Mouse (Mus musculus) layer of hippocampus, adult 9-10 months (tissue): ENCODE data around the gene Pou2f1.
"Not testable (repeated sequence)": the region's sequence is repeated elsewhere in the genome, so short reads cannot be mapped to it uniquely, and the experiment has no call there.

ENCODE experiments used
- DNase-seq: peaks from one replicate; pipeline ENCODE4 v3.0.0; 2022; ENCODE audit warnings: low spot score

Pou2f1 gene

GRCm38 (mm10) chr1:166003181-166004022 lies 924 bp upstream of the Pou2f1 start:
- peak; percentile 75 for DNase-seq

- DNase-seq: no peak
Observed at GRCm38 (mm10) chr1:166001904-166002489, 481 bp downstream of the Pou2f1 start.

DNA sequence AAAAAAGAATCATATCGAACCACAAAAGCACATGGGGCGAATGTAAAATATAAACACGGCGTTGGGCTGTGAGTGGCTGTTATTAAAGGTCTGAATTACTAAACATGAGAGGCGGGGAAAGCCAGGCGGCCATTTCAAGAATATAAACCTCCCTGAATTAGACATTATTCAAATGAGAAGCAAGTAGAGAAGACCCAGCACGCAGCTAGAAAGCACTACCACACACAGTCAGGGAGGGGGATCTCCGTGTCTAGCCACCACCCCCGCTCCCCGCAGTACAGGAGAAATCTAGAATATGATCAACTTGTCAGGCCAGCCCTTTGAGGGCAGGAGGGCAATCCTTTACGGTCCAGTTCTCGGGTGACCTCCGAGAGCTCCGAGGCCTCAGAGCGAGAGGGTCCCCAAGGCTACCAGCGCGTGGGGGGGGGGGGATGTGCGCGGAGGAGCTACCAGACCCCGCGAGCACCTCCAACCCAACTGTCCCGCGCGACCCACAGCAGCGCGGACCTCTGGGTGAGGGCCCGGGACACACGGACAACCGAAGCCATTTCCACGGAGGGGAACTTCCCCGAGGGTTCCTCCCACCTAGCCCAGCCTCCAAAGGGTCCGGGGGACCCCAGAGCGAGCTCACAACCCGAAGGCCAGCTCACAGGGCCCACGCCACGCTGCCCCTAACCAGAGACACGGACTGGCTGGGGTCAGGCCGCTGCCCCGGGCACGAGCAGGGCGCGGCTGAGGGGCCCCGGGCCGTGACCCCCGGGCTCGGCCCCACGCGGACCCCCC lies 1.2 kb downstream of the Pou2f1 start:
- no peak for DNase-seq

DNA sequence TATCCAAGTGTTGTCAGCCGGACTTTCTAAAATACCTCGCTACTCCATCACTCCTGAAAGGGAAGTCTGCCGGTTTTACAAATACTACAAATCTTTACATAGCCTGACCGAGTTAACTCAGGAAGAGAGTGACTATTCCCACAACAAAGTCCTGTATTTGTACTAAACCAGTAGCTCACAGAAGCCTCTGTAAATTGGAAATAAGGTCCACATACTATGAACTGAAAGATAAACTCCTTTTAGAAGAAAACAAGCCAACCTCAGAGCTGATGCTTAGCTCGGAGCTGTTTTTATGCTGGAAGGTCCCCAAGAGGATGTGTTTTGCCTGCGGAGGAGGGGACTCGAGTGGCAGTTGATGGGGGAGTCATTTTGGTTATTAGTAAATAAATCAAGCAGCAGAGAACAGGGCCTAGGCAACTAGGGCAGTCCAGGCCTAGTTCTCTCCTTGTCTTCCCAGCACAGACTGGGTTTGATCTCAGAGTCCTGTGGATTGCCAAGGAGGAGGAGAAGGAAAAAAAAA lies 1.8 kb downstream of the Pou2f1 start:
- DNase-seq: no peak

DNA sequence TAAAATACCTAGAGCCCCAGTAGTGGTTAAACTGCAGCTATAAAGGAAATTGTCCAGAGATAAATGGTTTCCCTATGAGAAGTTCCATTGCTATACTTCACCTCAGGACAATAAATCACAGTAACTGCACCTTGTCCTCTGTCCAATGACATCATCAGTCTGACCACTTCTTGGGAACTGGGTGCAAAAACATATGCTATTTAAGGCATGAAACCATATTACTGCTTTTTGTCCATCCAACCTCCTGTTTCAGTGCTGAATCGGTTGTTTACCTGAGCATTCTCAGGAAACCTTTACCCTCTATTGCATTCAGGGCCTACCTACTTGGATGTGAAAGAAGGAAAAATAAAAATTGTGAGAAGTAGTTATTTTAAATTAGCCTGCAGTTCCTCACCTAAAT lies 2.8 kb downstream of the Pou2f1 start:
- DNase-seq: no peak

DNA sequence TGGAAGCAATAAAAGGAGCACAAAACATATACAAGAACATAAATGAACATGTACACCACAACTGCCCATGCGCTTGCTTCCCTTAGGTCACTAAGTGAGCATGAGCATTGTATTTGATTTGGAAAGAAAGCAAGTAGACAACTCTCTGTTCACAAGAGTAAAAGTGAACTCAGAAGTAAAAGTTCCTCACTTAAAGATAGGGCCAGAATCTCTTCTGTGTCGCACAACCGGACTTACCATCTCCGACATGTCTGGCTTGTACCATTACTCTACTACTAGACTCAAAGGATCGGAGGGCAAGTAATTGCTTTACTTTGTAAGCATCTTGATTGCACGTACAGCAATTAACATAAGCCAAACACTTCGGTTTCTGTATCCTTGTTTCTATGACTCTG lies 6.8 kb downstream of the Pou2f1 start:
- no peak for DNase-seq

DNA sequence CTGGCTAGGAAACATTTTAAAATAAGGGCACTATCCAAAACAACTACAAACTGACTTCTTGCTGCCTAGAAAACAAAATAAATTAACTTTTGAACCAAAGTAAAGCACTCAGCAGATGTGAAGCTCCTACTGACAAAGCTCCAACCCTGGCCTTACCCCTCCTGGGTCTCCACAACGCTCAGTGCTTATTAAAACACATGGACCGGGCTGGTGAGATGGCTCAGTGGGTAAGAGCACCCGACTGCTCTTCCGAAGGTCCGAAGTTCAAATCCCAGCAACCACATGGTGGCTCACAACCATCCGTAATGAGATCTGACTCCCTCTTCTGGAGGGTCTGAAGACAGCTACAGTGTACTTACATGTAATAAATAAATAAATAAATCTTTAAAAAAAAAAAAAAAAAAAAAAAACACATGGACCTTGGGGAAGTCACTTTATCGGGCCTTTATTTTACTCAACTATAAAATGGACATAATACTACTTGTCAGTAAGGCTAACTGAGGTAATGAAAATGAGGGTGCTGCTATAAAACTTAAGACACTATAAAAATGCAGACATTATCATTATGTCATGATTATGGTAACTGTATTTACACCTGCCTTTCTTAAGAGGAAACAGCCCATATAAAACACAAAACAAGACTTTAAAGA lies 7.3 kb downstream of the Pou2f1 start:
- DNase-seq: not testable (repeated sequence)

DNA sequence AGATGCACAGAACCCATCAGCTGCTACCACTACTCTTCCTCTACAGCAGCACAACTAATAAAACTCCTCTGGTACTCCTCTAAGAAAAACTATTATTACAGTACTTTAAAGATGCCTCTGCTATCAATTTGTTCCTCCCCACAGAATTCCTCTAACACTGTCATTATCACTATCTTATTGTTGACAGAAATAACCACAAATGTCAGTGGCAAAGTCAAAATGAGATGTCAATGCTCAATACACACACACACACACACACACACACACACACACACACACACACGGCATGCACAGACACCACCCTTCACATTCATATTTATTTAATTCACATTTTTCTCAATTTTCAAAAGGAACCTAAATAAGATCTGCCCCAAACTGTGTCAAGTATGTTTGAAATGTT lies 8.2 kb downstream of the Pou2f1 start:
- DNase-seq: no peak

DNA sequence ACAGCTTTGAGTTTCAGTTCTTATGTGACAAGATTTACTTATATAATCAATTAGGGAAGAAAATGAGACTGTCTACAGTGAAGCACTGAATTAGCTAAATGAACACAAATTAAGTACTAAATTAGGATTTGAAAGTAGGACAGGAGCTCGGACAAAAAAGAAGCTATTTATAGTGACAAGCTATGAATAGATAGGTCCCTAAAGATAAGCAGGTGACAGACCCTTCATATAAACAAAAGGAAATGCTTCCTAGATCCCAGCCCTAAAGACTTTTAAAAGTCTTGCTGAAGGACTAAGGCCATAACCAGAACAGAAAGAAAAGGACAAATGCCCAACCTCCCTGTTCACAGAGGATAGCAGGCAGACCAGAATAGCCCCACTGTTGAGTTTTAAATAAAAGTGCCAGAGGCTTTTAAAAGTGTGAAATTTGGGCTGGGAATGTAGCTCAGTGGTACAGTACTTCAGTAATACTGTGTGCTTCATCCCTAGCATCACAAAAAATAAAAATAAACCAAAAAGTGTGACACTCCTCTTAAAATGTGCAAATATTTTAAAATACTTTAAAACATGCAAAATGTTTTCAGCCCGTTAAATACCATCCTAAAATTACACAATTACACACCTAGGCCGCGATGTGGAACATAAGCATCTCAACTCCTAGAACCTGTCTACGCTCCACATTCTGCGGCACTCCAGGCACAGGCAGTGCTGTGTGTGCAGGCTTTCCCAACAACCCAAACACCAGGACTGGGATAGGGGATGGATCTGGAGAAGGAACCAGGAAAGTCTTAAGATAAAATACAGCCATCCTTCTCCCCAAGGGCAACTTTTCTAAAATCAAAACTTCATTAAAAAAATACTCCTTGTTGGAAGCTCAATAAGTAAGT lies 9.0 kb downstream of the Pou2f1 start:
- no peak for DNase-seq

DNA sequence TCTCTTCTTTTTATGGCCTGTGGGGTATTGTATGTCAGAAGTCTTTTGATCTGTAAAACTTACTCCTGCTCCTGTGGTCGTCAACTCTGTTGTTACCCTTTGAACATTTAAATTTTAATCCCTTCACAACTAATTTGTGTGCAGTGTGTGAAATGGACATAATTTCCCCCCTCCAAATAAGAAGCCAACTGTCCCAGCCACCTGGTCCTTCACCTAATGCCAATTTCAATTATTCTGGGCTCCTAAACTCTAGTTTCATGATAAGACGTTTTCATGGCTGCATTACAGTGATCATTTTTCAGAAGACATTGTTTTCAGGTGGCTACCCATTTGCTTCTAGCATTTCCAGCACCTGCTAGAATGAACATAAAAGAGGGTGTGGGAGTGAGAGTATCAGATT lies 13.9 kb downstream of the Pou2f1 start:
- no peak for DNase-seq

DNA sequence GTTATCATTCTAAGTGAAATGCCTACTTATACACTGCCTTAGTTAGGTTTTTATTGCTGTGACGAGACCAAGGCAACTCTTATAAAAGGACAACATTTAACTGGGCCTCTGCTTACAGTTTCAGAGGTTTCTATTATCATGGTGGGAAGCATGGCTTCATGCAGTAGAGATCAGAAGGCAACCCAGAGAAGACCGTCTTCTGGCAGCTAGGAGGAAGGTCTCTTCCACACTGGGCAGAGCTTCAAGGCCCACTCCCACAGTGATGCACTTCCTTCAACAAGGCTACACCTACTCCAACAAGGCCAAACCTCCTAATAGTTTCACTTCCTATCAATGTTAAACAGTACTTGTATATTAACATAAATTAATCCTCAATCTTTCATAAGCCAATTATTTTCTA lies 14.4 kb downstream of the Pou2f1 start:
- no peak for DNase-seq

- DNase-seq: no peak
Observed at GRCm38 (mm10) chr1:165985743-165986360, 16.6 kb downstream of the Pou2f1 start.

- DNase-seq: no peak
Observed at GRCm38 (mm10) chr1:165985186-165985585, 17.3 kb downstream of the Pou2f1 start.

- no peak for DNase-seq
Observed at GRCm38 (mm10) chr1:165976672-165977448, 25.6 kb downstream of the Pou2f1 start.

DNA sequence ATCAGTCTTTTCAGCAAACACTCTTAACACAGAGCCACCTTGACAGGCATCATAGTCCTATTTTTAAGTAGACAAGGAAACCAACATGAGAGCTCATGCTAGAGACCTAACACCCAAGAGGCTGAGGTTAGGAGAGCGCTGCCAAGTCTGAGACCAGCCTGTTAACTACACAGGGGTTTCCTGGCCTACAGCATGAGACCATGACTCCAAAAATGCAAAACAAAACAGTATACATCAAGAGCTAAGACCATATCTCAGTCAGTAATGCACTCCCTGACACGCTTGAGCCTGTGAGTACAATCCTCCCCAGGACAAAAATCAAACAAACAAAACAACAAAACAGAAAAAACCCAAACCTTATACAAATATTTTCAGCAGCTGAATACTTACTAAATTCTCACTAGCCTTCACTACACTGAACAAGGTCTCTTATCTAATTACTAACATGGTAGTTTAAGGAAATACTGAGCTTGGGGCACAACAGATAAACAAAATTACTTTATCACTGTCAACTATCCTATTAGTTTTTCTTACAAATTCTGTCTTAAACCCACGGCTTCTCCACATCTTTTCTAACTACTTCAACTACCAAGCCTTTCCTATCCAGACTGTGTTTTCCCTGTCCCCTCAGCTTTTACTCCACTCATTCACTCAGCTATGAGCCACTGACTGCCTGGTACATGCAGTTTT lies 33.3 kb downstream of the Pou2f1 start:
- DNase-seq: no peak

DNA sequence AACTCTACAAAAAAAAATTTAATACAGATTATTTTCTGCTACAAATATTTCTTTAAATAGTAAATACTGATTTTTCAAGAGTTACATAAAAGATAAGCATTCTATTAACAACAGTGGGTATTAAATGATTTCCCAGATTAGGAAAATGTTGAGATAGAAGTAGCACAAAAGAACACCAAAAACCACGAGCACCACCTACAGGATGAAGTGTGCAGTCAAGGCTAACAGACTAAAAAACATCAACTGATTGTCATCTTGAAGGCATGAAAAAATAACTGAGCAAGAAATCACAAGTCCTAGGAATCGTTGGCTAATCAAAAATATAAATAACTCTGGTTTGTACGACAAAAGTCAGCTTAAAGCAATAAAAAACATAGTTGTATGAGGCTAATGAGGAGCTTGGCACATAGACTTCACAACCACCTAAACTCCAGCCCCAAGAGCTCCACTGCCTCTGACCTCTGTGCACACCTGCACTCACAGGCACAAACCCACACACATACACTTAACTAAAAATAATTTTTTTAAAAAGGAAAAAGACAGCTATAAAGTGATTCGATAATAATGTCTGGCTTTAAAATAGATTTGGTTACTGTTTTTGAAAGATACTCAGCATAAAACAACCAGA lies 35.3 kb downstream of the Pou2f1 start:
- DNase-seq: peak; percentile 59

DNA sequence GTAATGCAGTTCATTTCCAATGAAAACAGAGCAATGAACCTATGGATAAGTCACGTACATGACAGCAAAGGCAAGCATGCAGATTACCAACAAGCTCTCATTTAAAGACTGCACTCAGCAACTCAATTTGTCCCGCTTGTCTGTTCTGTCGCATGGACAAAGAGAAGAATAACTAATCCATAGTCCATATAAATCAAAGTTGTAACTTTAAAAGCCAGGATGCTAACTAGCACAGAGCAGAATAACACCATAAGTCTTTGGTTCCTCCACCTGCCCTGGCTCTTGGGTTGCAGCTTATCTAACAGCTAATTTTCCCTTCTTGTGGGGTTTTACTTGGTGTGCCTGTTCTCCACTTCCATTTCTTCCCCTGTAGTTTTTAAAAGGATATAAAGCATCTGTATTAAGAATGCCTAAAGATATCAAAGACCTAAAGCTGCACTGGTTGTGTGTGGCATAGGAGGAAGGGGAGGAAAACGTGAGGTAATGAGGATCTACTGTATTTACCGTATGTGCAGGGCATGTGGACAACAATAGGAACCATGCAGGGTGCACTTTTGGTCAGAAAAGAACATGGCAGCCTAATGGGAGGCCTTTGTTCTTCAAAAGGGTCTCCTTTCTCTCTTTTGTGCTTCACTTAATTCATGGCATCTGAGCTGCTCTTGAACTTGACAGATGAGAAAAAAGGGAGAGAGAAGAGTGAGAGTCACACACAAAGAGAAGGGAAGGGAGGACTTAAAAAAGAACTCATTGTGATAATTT lies 36.1 kb downstream of the Pou2f1 start:
- no peak for DNase-seq
